Mouse (Mus musculus) 3134 (cell line): Measurements from ENCODE around the gene Nrn1l.
A peak's percentile ranks its signal among the peaks of the same experiment; 100 is the strongest.

Source experiments
- DNase-seq: peaks from one replicate; pipeline ENCODE4 v3.0.0-alpha.2; 2011; ENCODE audit warnings: low spot score; ENCODE audit not compliant: insufficient read length; ENCODE audit errors: extremely low read depth

Gene Nrn1l

GRCm38 (mm10) chr8:105893339-105893738, at the start of gene Nrn1l:
TSS of gene Nrn1l (plus strand) at chr8:105893567.
- peak; percentile 59 for DNase-seq

- no peak for DNase-seq
Observed at GRCm38 (mm10) chr8:105846678-105847077, 46.7 kb upstream of the Nrn1l start.

GRCm38 (mm10) chr8:105850014-105850413, 43.4 kb upstream of the Nrn1l start:
- DNase-seq, result no peak

GRCm38 (mm10) chr8:105850611-105851010, 42.8 kb upstream of the Nrn1l start:
- DNase-seq, result no peak

GRCm38 (mm10) chr8:105851651-105852143, 41.7 kb upstream of the Nrn1l start:
- DNase-seq, result peak; percentile 85

GRCm38 (mm10) chr8:105852146-105852729, 41.1 kb upstream of the Nrn1l start:
- no peak for DNase-seq

GRCm38 (mm10) chr8:105853178-105853577, 40.2 kb upstream of the Nrn1l start, which contains the start of gene Cenpt:
TSS of gene Cenpt (minus strand) at chr8:105853278.
- DNase-seq, result no peak

GRCm38 (mm10) chr8:105854303-105854702, 39.1 kb upstream of the Nrn1l start:
- DNase-seq, result no peak

GRCm38 (mm10) chr8:105854715-105855216, 38.6 kb upstream of the Nrn1l start, which contains the start of gene Thap11:
TSS of gene Thap11 (plus strand) at chr8:105855132.
- DNase-seq, result peak; percentile 87

- peak; percentile 83 for DNase-seq
Observed at GRCm38 (mm10) chr8:105855248-105856167, 37.9 kb upstream of the Nrn1l start.

GRCm38 (mm10) chr8:105856168-105856835, 37.1 kb upstream of the Nrn1l start:
- no peak for DNase-seq

- DNase-seq, result no peak
Observed at GRCm38 (mm10) chr8:105858495-105858894, 34.9 kb upstream of the Nrn1l start.

- DNase-seq, result no peak
Observed at GRCm38 (mm10) chr8:105859314-105859713, 34.1 kb upstream of the Nrn1l start.

- DNase-seq, result peak; percentile 98
Observed at GRCm38 (mm10) chr8:105860143-105860981, 33.0 kb upstream of the Nrn1l start, which contains the start of gene Nutf2. TSS of gene Nutf2 (plus strand) at chr8:105860580.

GRCm38 (mm10) chr8:105861951-105862350, 31.4 kb upstream of the Nrn1l start:
- peak; percentile 28 for DNase-seq

GRCm38 (mm10) chr8:105866364-105867029, 26.9 kb upstream of the Nrn1l start:
- DNase-seq, result no peak

GRCm38 (mm10) chr8:105874301-105874700, 19.1 kb upstream of the Nrn1l start:
- DNase-seq, result no peak

- DNase-seq, result peak; percentile 81
Observed at GRCm38 (mm10) chr8:105880754-105881520, 12.4 kb upstream of the Nrn1l start, which contains the start of gene Edc4. TSS of gene Edc4 (plus strand) at chr8:105880881.
